Comparison of ENCODE assay signal across 1 mouse cellular context in genomic region chr8:123257593-123257992, GRCm38 (mm10). TPM values are rescaled to one million over a fixed set of nuclear protein-coding genes. Genes with fewer than 3 reads are reported as not detected.
"Had no signal": no experiment of that assay in that cellular context is flagged by ENCODE, and none has a peak within 500 bp of the region (broad histone marks: within the 10 kb centered on the region; RNA-seq: fewer than 3 reads in every experiment).

No protein-coding gene starts in this region.

RNA-seq across cellular contexts. Expression of gene Spata33, which starts 45.0 kb away (rescaled TPM):
- total RNA-seq: monocyte, adult 5-6 weeks had no signal
